Mouse (Mus musculus): ENCODE results near the gene Sdk1. TPM values are rescaled to one million over a fixed set of nuclear protein-coding genes. Genes with fewer than 3 reads are reported as not detected.

Gene Sdk1
- polyA plus RNA-seq, 1 experiment from 2014 or later = 1.1 TPM

- Histone ChIP-seq H3K4me1 (replicated peaks; ENCODE audit: control insufficient read depth, insufficient read depth) (0 out of 2 replicates have a peak, but pooled peaks cover 2% of the 10 kb centered on the region), H3K27ac (replicated peaks) (no peak overlapping the region), H3K9ac (ENCODE audit: low read length) (no peak overlapping the region), H3K4me3 (ENCODE audit: low read depth, low read length) (no peak overlapping the region), H3K27me3 (ENCODE audit: control insufficient read depth, insufficient read depth, low read length) (no peaks in the 10 kb centered on the region), H3K9me3 (ENCODE audit: control insufficient read depth, low read length) (no peaks in the 10 kb centered on the region), H3K36me3 (ENCODE audit: control insufficient read depth, insufficient read depth, low read length) (no peaks in the 10 kb centered on the region), H3K4me2 (replicated peaks; ENCODE audit: low read depth) (no peak overlapping the region)
- 94% methylated on average over 3 of the region's 3 CpGs for WGBS
- DNase-seq (ENCODE audit: low spot score) = no peak
- no peak for ATAC-seq (ENCODE audit: low FRiP score, low TSS enrichment)
- TF ChIP-seq EP300 (optimal IDR thresholded peaks at IDR 0.05) (no peak), CTCF (IDR thresholded peaks at IDR 0.05; ENCODE audit: low read depth) (no peak)
Measured at GRCm38 (mm10) chr5:142071322-142071721, 830.0 kb downstream of the Sdk1 start.

DNA sequence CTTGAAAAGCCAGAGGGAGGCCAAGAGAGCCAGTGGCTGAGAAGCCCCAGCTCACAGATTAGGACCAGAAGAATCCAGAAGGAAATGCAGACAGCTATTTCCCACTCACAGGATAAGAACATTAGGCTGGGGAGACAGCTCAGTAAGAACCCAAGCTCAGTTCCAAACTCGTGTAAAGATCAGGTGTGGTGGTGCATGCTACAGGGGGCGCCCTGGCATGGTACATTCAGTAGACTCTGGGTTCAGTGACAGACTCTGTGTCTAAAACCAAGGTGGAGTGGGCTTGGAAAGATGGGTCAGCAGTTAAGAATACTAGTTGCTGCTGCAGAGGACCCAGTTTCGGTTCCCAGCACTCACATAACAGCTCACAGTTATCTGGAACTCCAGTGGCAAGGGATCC is 832.6 kb downstream of the Sdk1 start:
- H3K4me1 ChIP-seq (replicated peaks; ENCODE audit: control insufficient read depth, insufficient read depth) = 0 out of 2 replicates have a peak, but pooled peaks cover 2% of the 10 kb centered on the region
- no peak overlapping the region for H3K4me2 ChIP-seq (replicated peaks; ENCODE audit: low read depth)
- no peak for DNase-seq (ENCODE audit: low spot score)
- no peaks in the 10 kb centered on the region for H3K27me3 ChIP-seq (ENCODE audit: control insufficient read depth, insufficient read depth, low read length)
- no peak overlapping the region for H3K9ac ChIP-seq (ENCODE audit: low read length)
- ATAC-seq (ENCODE audit: low FRiP score, low TSS enrichment) = no peak
- H3K9me3 ChIP-seq (ENCODE audit: control insufficient read depth, low read length) = no peaks in the 10 kb centered on the region
- 89% methylated on average over 3 of the region's 3 CpGs for WGBS
- TF ChIP-seq CTCF (IDR thresholded peaks at IDR 0.05; ENCODE audit: low read depth) = no peak
- no peak for TF ChIP-seq EP300 (optimal IDR thresholded peaks at IDR 0.05)
- peak overlapping the region; percentile 49; the same call in 1 of the 2 replicates for H3K27ac ChIP-seq (replicated peaks)
- no peaks in the 10 kb centered on the region for H3K36me3 ChIP-seq (ENCODE audit: control insufficient read depth, insufficient read depth, low read length)
- no peak overlapping the region for H3K4me3 ChIP-seq (ENCODE audit: low read depth, low read length)

DNA sequence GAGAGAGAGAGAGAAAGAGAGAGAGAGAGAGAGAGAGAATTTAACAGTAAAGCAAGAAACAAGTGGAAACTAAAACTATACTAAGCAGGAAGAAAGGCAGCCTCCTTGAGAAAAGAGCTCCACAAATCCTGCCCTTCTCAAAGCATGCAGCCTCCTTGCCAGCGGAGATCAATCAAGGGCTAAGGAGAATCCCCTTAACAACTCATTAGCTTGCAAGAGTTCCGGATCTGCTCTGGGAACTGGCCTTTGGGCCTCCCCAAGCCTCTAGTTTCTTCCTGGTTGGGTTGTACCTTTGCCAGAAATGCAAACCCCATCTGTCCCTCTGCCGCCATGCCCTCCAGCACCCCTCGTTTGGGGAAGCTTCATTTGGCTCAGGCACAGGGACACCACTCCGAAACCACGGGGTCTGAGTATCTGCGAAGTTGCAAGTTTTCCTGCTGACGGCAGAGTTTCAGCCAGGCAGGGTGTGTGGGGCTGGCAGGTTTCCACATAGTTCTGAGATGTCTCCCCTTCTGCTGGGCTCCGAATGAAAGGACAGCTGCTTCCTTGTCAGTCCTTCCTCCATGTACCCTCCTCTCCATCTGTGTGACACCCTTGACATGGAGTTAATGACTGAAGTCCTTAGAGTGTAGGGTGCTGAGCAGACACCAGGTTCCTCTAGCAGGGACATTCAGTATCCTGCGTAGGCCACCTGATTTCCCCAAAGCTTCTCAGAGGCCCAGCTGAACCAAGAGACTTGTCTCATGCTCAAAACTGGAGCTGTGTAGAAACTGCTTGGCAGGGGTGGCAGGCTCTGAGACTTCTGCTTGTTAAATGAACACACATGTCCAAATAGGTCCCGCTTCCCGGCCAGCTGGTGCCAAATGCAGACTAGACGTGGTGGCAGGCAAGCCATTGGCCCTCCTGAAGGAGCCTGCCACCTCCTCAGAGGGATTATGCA is 833.5 kb downstream of the Sdk1 start:
- 40% methylated on average over 13 of the region's 13 CpGs for whole genome bisulfite sequencing
- Histone ChIP-seq H3K9ac (ENCODE audit: low read length) (no peak overlapping the region), H3K36me3 (ENCODE audit: control insufficient read depth, insufficient read depth, low read length) (no peaks in the 10 kb centered on the region), H3K4me3 (ENCODE audit: low read depth, low read length) (no peak overlapping the region), H3K9me3 (ENCODE audit: control insufficient read depth, low read length) (no peaks in the 10 kb centered on the region), H3K4me1 (replicated peaks; ENCODE audit: control insufficient read depth, insufficient read depth) (0 out of 2 replicates have a peak, but pooled peaks cover 2% of the 10 kb centered on the region), H3K4me2 (replicated peaks; ENCODE audit: low read depth) (no peak overlapping the region), H3K27me3 (ENCODE audit: control insufficient read depth, insufficient read depth, low read length) (no peaks in the 10 kb centered on the region), H3K27ac (replicated peaks) (peak overlapping the region; percentile 56)
- DNase-seq (ENCODE audit: low spot score) (peak; percentile 30), ATAC-seq (ENCODE audit: low FRiP score, low TSS enrichment) (peak; percentile 48)
- TF ChIP-seq EP300 (optimal IDR thresholded peaks at IDR 0.05) (no peak), CTCF (IDR thresholded peaks at IDR 0.05; ENCODE audit: low read depth) (no peak)

GRCm38 (mm10) chr5:142080661-142081060 is 839.4 kb downstream of the Sdk1 start:
- no peaks in the 10 kb centered on the region; the same call in 1 of the 2 replicates for H3K36me3 ChIP-seq (ENCODE audit: control insufficient read depth, insufficient read depth, low read length)
- TF ChIP-seq EP300 (optimal IDR thresholded peaks at IDR 0.05) (no peak), CTCF (IDR thresholded peaks at IDR 0.05; ENCODE audit: low read depth) (peak; percentile 39)
- no peak overlapping the region for H3K27ac ChIP-seq (replicated peaks)
- no peak overlapping the region for H3K9ac ChIP-seq (ENCODE audit: low read length)
- no peaks in the 10 kb centered on the region for H3K4me1 ChIP-seq (replicated peaks; ENCODE audit: control insufficient read depth, insufficient read depth)
- no peaks in the 10 kb centered on the region for H3K9me3 ChIP-seq (ENCODE audit: control insufficient read depth, low read length)
- no peak for ATAC-seq (ENCODE audit: low FRiP score, low TSS enrichment)
- no peak overlapping the region for H3K4me3 ChIP-seq (ENCODE audit: low read depth, low read length)
- no peaks in the 10 kb centered on the region for H3K27me3 ChIP-seq (ENCODE audit: control insufficient read depth, insufficient read depth, low read length)
- H3K4me2 ChIP-seq (replicated peaks; ENCODE audit: low read depth) = no peak overlapping the region
- WGBS = 97% methylated on average over 3 of the region's 3 CpGs
- no peak for DNase-seq (ENCODE audit: low spot score)

GRCm38 (mm10) chr5:142081076-142081475 is 839.8 kb downstream of the Sdk1 start:
- Histone ChIP-seq H3K36me3 (ENCODE audit: control insufficient read depth, insufficient read depth, low read length) (no peaks in the 10 kb centered on the region; the same call in 1 of the 2 replicates), H3K9ac (ENCODE audit: low read length) (no peak overlapping the region), H3K4me3 (ENCODE audit: low read depth, low read length) (no peak overlapping the region), H3K9me3 (ENCODE audit: control insufficient read depth, low read length) (no peaks in the 10 kb centered on the region), H3K4me2 (replicated peaks; ENCODE audit: low read depth) (no peak overlapping the region), H3K27me3 (ENCODE audit: control insufficient read depth, insufficient read depth, low read length) (no peaks in the 10 kb centered on the region), H3K4me1 (replicated peaks; ENCODE audit: control insufficient read depth, insufficient read depth) (no peaks in the 10 kb centered on the region), H3K27ac (replicated peaks) (no peak overlapping the region)
- 93% methylated on average over 3 of the region's 3 CpGs for WGBS
- TF ChIP-seq EP300 (optimal IDR thresholded peaks at IDR 0.05) = no peak
- TF ChIP-seq CTCF (IDR thresholded peaks at IDR 0.05; ENCODE audit: low read depth) = no peak
- ATAC-seq (ENCODE audit: low FRiP score, low TSS enrichment) (no peak), DNase-seq (ENCODE audit: low spot score) (no peak)

DNA sequence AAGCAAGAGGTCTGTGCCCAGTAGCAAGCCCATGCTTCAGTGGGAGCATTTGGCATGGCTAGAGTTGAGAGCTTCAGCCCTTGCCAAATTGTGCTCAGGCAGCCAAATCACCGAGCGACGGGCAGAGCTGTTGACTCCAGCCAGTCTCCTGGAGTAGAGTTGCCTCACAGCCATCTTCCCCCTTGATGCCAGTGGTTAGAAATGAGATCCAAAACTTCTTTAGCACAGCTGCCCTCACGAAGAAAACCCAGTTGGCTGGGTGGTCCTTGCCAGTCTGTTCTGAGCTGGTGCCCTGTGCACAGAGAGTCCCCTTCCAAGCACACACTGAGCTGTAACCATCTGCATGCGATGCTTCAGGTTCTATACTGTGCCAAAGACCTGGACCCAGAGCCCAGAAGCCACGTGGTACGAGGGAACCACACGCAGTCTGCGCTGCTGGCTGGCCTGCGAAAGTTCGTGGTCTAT is 855.1 kb downstream of the Sdk1 start:
- 92% methylated on average over 11 of the region's 11 CpGs for WGBS
- Histone ChIP-seq H3K9me3 (ENCODE audit: control insufficient read depth, low read length) (no peaks in the 10 kb centered on the region), H3K4me3 (ENCODE audit: low read depth, low read length) (no peak overlapping the region), H3K9ac (ENCODE audit: low read length) (no peak overlapping the region), H3K27ac (replicated peaks) (no peak overlapping the region), H3K4me1 (replicated peaks; ENCODE audit: control insufficient read depth, insufficient read depth) (no peaks in the 10 kb centered on the region), H3K4me2 (replicated peaks; ENCODE audit: low read depth) (no peak overlapping the region), H3K27me3 (ENCODE audit: control insufficient read depth, insufficient read depth, low read length) (no peaks in the 10 kb centered on the region), H3K36me3 (ENCODE audit: control insufficient read depth, insufficient read depth, low read length) (no peaks in the 10 kb centered on the region)
- no peak for TF ChIP-seq CTCF (IDR thresholded peaks at IDR 0.05; ENCODE audit: low read depth)
- ATAC-seq (ENCODE audit: low FRiP score, low TSS enrichment) (no peak), DNase-seq (ENCODE audit: low spot score) (no peak)

Measured in stomach, postnatal 0 days (tissue).